Mouse (Mus musculus) MEL (cell line): ENCODE measurements around the gene Elk4. TPM values are rescaled to one million over a fixed set of nuclear protein-coding genes. Genes with fewer than 3 reads are reported as not detected.

ENCODE experiments used
- DNase-seq: peaks from one replicate; pipeline ENCODE4 v3.0.0; 2011; ENCODE audit warnings: low read depth, low spot score
- H3K27ac ChIP-seq: 2 replicates; pipeline ENCODE4 v1.5.1; 2012; ENCODE audit warnings: low read depth, mild to moderate bottlenecking, control low read depth, low read length, moderate library complexity; ENCODE audit not compliant: control insufficient read depth
- H3K27me3 ChIP-seq, 2 experiments: fragments of 150-350 bp in 1 of 2; sonication (generic) in 1 of 2; 2 replicates each; pipeline ENCODE4 v1.6.1; 2012; ENCODE audit warnings: low read length in 2 of 2, mild to moderate bottlenecking in 2 of 2, improper control_type of control experiment in 1 of 2, moderate library complexity in 1 of 2; ENCODE audit not compliant: insufficient read depth in 2 of 2, control insufficient read depth in 1 of 2
- H3K36me3 ChIP-seq, 2 experiments: 2 replicates each; pipeline ENCODE4 v1.6.1; 2012 to 2014; ENCODE audit warnings: low read length in 2 of 2, improper control_type of control experiment in 1 of 2, inconsistent platforms in 1 of 2, mild to moderate bottlenecking in 1 of 2; ENCODE audit not compliant: insufficient read depth in 2 of 2, control insufficient read depth in 1 of 2
- H3K4me1 ChIP-seq, 2 experiments: fragments of 150-350 bp in 1 of 2; sonication (generic) in 1 of 2; 2 replicates each; pipeline ENCODE4 v1.6.1; 2012; ENCODE audit warnings: low read length in 2 of 2, improper control_type of control experiment in 1 of 2, mild to moderate bottlenecking in 1 of 2; ENCODE audit not compliant: insufficient read depth in 2 of 2, control insufficient read depth in 1 of 2
- H3K4me3 ChIP-seq, 2 experiments: fragments of 150-350 bp in 1 of 2; sonication (generic) in 1 of 2; 2 replicates each; pipeline ENCODE4 v1.5.1; 2012; ENCODE audit warnings: low read depth in 2 of 2, low read length in 2 of 2, mild to moderate bottlenecking in 2 of 2, moderate library complexity in 2 of 2, control low read depth in 1 of 2, improper control_type of control experiment in 1 of 2; ENCODE audit not compliant: control insufficient read depth in 1 of 2, insufficient read depth in 1 of 2
- H3K79me2 ChIP-seq: 2 replicates; pipeline ENCODE4 v1.6.1; 2012; ENCODE audit warnings: mild to moderate bottlenecking, low read length, moderate library complexity; ENCODE audit not compliant: control insufficient read depth, poor library complexity, insufficient read depth
- H3K9ac ChIP-seq: 2 replicates; pipeline ENCODE4 v1.6.1; 2012; ENCODE audit warnings: low read depth, mild to moderate bottlenecking, control low read depth, low read length, moderate library complexity; ENCODE audit not compliant: control insufficient read depth, poor library complexity, severe bottlenecking
- H3K9me3 ChIP-seq: fragments of 150-350 bp; sonication (generic); replicated peaks from 2 replicates; pipeline ENCODE4 v1.6.1; 2012; ENCODE audit warnings: mild to moderate bottlenecking, low read length, improper control_type of control experiment, moderate library complexity; ENCODE audit not compliant: insufficient read depth
- BHLHE40 ChIP-seq: IDR thresholded peaks from 2 replicates; pipeline ENCODE4 v1.6.1; 2012; ENCODE audit warnings: low read depth, mild to moderate bottlenecking, inconsistent platforms, low read length, improper control_type of control experiment, borderline replicate concordance
- CHD1 ChIP-seq: IDR thresholded peaks from 2 replicates; pipeline ENCODE4 v1.6.1; 2012; ENCODE audit warnings: low read depth, mild to moderate bottlenecking, inconsistent platforms, low read length, improper control_type of control experiment
- CHD2 ChIP-seq: IDR thresholded peaks from 2 replicates; pipeline ENCODE4 v1.6.1; 2011; ENCODE audit warnings: low read length, improper control_type of control experiment
- EP300 ChIP-seq, 2 experiments: IDR thresholded peaks; 2 replicates each; pipeline ENCODE4 v1.6.1; 2011; ENCODE audit warnings: improper control_type of control experiment in 2 of 2, low read length in 2 of 2, low read depth in 1 of 2, mild to moderate bottlenecking in 1 of 2
- ETS1 ChIP-seq: IDR thresholded peaks from 2 replicates; pipeline ENCODE4 v1.6.1; 2012; ENCODE audit warnings: low read depth, mild to moderate bottlenecking, inconsistent platforms, low read length, improper control_type of control experiment, moderate library complexity
- GATA1 ChIP-seq: IDR thresholded peaks from 2 replicates; pipeline ENCODE4 v1.6.1; 2011; ENCODE audit warnings: low read depth, low read length, improper control_type of control experiment
- HCFC1 ChIP-seq: IDR thresholded peaks from 2 replicates; pipeline ENCODE4 v1.6.1; 2012; ENCODE audit warnings: low read depth, mild to moderate bottlenecking, inconsistent platforms, low read length, improper control_type of control experiment, moderate library complexity
- MAFK ChIP-seq: IDR thresholded peaks from 2 replicates; pipeline ENCODE4 v1.6.1; 2011; ENCODE audit warnings: low read depth, mild to moderate bottlenecking, low read length, improper control_type of control experiment, borderline replicate concordance
- MAX ChIP-seq: IDR thresholded peaks from 2 replicates; pipeline ENCODE4 v1.6.1; 2011; ENCODE audit warnings: low read length, improper control_type of control experiment
- MXI1 ChIP-seq: IDR thresholded peaks from 2 replicates; pipeline ENCODE4 v1.6.1; 2011; ENCODE audit warnings: mild to moderate bottlenecking, low read depth, low read length, improper control_type of control experiment
- MYB ChIP-seq: IDR thresholded peaks from 2 replicates; pipeline ENCODE4 v1.6.1; 2011; ENCODE audit warnings: mild to moderate bottlenecking, low read depth, low read length, improper control_type of control experiment
- MYC ChIP-seq: IDR thresholded peaks from 2 replicates; pipeline ENCODE4 v1.6.1; 2011; ENCODE audit warnings: low read depth, mild to moderate bottlenecking, low read length, improper control_type of control experiment, moderate library complexity
- NELFE ChIP-seq: IDR thresholded peaks from 2 replicates; pipeline ENCODE4 v1.6.1; 2011; ENCODE audit warnings: low read depth, low read length, improper control_type of control experiment
- NRF1 ChIP-seq: IDR thresholded peaks from 2 replicates; pipeline ENCODE4 v1.6.1; 2014; ENCODE audit warnings: low read depth, mild to moderate bottlenecking, inconsistent platforms, low read length, improper control_type of control experiment, moderate library complexity; ENCODE audit not compliant: poor library complexity, insufficient read depth, severe bottlenecking
- RCOR1 ChIP-seq: IDR thresholded peaks from 2 replicates; pipeline ENCODE4 v1.6.1; 2012; ENCODE audit warnings: low read depth, mild to moderate bottlenecking, inconsistent platforms, low read length, improper control_type of control experiment
- SIN3A ChIP-seq: IDR thresholded peaks from 2 replicates; pipeline ENCODE4 v1.6.1; 2012; ENCODE audit warnings: low read length, improper control_type of control experiment, inconsistent platforms
- SMC3 ChIP-seq: IDR thresholded peaks from 2 replicates; pipeline ENCODE4 v1.6.1; 2011; ENCODE audit warnings: low read depth, low read length, improper control_type of control experiment
- TAL1 ChIP-seq: IDR thresholded peaks from 2 replicates; pipeline ENCODE4 v1.6.1; 2012; ENCODE audit warnings: mild to moderate bottlenecking, inconsistent platforms, low read length, moderate library complexity, mixed read lengths
- TBP ChIP-seq: IDR thresholded peaks from 2 replicates; pipeline ENCODE4 v1.8.0; 2011; ENCODE audit warnings: low read depth, low read length, improper control_type of control experiment
- TCF12 ChIP-seq: IDR thresholded peaks from 2 replicates; pipeline ENCODE4 v1.6.1; 2014; ENCODE audit warnings: low read depth, mild to moderate bottlenecking, inconsistent platforms, low read length, improper control_type of control experiment, moderate library complexity
- UBTF ChIP-seq: IDR thresholded peaks from 2 replicates; pipeline ENCODE4 v1.6.1; 2012; ENCODE audit warnings: low read depth, mild to moderate bottlenecking, inconsistent platforms, low read length, improper control_type of control experiment, moderate library complexity, borderline replicate concordance; ENCODE audit not compliant: insufficient read depth
- ZC3H11A ChIP-seq: IDR thresholded peaks from 2 replicates; pipeline ENCODE4 v1.6.1; 2012; ENCODE audit warnings: low read depth, mild to moderate bottlenecking, inconsistent platforms, low read length, improper control_type of control experiment
- ZMIZ1 ChIP-seq: IDR thresholded peaks from 2 replicates; pipeline ENCODE4 v1.6.1; 2012; ENCODE audit warnings: low read depth, mild to moderate bottlenecking, inconsistent platforms, low read length, improper control_type of control experiment, moderate library complexity
- ZNF384 ChIP-seq: IDR thresholded peaks from 2 replicates; pipeline ENCODE4 v1.6.1; 2012; ENCODE audit warnings: low read depth, mild to moderate bottlenecking, inconsistent platforms, low read length, improper control_type of control experiment
- polyA plus RNA-seq, 2 experiments: library from polyadenylated mRNA; stranded (reverse) in 1 of 2; unstranded in 1 of 2; fragments of >175 nt in 1 of 2; fragments of >200 nt in 1 of 2; gene quantifications; 2 replicates each; pipeline versions ENCODE4 v1.2.1 to v1.2.4; 2012; ENCODE audit warnings: low replicate concordance in 2 of 2, low read depth in 1 of 2; ENCODE audit not compliant: insufficient read length in 2 of 2, insufficient read depth in 1 of 2, missing spikeins in 1 of 2
- total RNA-seq: library from RNA; depleted of rRNA; stranded (reverse); fragments of 300-350 nt; gene quantifications from 2 replicates; pipeline ENCODE4 v1.2.3, GENCODE M21; 2012

Gene Elk4
- total and polyA plus RNA-seq, 3 experiments, result 19.4 to 191 (median 20.3) TPM

DNA sequence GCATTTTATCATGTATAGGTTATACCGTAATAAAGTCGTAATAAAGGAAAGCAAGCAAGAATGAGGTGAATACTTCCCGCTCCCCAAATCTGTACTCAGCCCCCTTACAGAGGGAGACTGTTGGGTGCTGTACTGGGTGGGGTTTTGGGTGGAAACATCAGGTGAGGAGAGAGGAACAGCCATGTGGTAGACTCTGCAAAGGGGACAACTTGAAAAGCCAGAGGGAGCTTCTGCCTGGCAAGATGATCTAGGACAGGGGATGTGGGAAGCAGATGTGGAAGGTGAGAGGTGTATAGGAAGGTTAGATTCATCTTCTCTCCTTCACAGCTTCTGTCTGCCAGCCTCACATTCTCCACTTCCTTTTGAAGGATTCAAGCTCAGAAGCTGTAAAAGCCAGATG lies 63.3 kb downstream of the Elk4 start:
- no peak for DNase-seq
- no peaks in the 10 kb centered on the region for H3K9me3 ChIP-seq
- TF ChIP-seq ZMIZ1 (no peak), ETS1 (no peak), NELFE (no peak), NRF1 (no peak)
- TF ChIP-seq, all 39 proteins: peak for 0
- Histone ChIP-seq H3K79me2 (no peaks in the 10 kb centered on the region), H3K4me3 (no peak overlapping the region), H3K9ac (no peak overlapping the region), H3K36me3 (peaks cover 0 to 4% of the 10 kb centered on the region in 2 experiments; a peak in 2 of 4 replicates), H3K27ac (no peak overlapping the region), H3K4me1 (peaks cover 2 to 12% of the 10 kb centered on the region in 2 experiments; a peak in 3 of 4 replicates), H3K27me3 (peaks cover 9 to 11% of the 10 kb centered on the region in 2 experiments)

DNA sequence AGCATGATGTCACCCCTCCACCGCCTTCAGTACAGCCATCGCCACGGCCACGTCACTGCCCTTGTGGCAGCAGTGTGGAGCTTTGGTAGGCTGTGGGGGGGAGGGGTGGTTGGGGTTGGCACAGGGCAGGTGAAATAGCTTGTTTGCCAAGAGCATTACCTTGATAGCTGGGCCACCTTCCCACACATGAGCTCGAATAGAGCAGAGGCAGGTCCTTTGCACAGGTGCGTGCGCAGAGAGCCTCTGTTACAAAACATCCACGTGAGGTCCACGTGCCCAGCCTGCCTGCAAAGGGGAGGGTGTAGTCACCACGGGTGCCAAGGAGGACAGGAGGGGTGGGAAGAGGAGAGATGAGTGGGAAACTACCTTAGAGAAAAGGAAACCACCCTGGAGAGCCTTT lies 68.2 kb downstream of the Elk4 start:
- peaks cover 0 to 9% of the 10 kb centered on the region in 2 experiments; a peak in 2 of 4 replicates for H3K36me3 ChIP-seq
- H3K79me2 ChIP-seq, result no peaks in the 10 kb centered on the region
- DNase-seq, result no peak
- no peak for TF ChIP-seq ETS1
- TF ChIP-seq TCF12, result no peak
- TF ChIP-seq, all 39 proteins: peak for 0
- H3K27ac ChIP-seq, result no peak overlapping the region
- no peaks in the 10 kb centered on the region for H3K27me3 ChIP-seq
- peaks cover 3 to 7% of the 10 kb centered on the region in 2 experiments for H3K4me1 ChIP-seq
- H3K9ac ChIP-seq, result no peak overlapping the region
- H3K9me3 ChIP-seq, result no peaks in the 10 kb centered on the region
- no peak overlapping the region for H3K4me3 ChIP-seq

DNA sequence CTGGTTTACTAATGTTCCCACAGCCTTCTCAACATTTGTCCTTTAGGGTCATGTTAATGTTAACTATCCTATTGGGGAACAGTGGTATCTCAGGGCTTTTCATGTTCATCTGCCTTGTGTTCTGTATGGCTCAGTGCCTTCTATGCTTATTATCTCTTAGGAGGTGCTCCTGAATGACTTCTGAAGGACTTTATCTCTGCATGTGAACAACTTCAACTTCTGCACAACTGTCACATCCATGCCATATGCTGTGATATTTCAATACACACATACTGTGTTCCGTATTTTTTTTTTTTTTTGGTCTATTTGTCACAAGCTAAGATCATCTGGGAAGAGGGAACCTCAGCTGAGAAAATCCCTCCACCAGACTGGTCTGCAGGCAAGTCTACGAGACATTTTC lies 71.0 kb downstream of the Elk4 start:
- Histone ChIP-seq H3K4me1 (peaks cover 3 to 7% of the 10 kb centered on the region in 2 experiments), H3K27ac (no peak overlapping the region), H3K4me3 (no peak overlapping the region), H3K9me3 (no peaks in the 10 kb centered on the region), H3K9ac (no peak overlapping the region), H3K27me3 (no peaks in the 10 kb centered on the region)
- peak; percentile 65 for DNase-seq
- no peak for TF ChIP-seq ZMIZ1
- no peak for TF ChIP-seq CHD1
- TF ChIP-seq EP300 (IDR thresholded peaks at IDR 0.05; ENCODE audit: low read depth in 1 of 2, low read length in 2 of 2), result peak; percentile 77; a peak in 3 of 4 replicates
- TF ChIP-seq HCFC1, result no peak
- peak; percentile 64; the same call in 1 of the 2 replicates for TF ChIP-seq MYC
- no peak for TF ChIP-seq UBTF
- peak; percentile 53; the same call in 1 of the 2 replicates for TF ChIP-seq RCOR1
- TF ChIP-seq TBP, result no peak
- TF ChIP-seq ZC3H11A, result no peak
- TF ChIP-seq GATA1, result peak; percentile 66
- TF ChIP-seq SMC3, result no peak
- peak; percentile 60; the same call in 1 of the 2 replicates for TF ChIP-seq SIN3A
- TF ChIP-seq TCF12, result 0 out of 2 replicates have a peak, but pooled peaks have one; percentile 35
- TF ChIP-seq TAL1, result no peak
- TF ChIP-seq MAX, result peak; percentile 57; the same call in 1 of the 2 replicates
- TF ChIP-seq MYB, result peak; percentile 47
- no peak for TF ChIP-seq NRF1
- TF ChIP-seq ZNF384, result peak; percentile 88
- no peak for TF ChIP-seq CHD2
- TF ChIP-seq MXI1, result peak; percentile 76
- TF ChIP-seq MAFK, result 0 out of 2 replicates have a peak, but pooled peaks have one; percentile 28
- peak; percentile 74 for TF ChIP-seq ETS1
- TF ChIP-seq BHLHE40, result no peak; the same call in 1 of the 2 replicates
- TF ChIP-seq, all 39 proteins: peak for 12
- Histone ChIP-seq H3K79me2 (no peaks in the 10 kb centered on the region), H3K36me3 (peaks cover 0 to 9% of the 10 kb centered on the region in 2 experiments; a peak in 2 of 4 replicates)
